Mouse (Mus musculus): ENCODE data around the gene Cox4i2. TPM values are rescaled to one million over a fixed set of nuclear protein-coding genes. Genes with fewer than 3 reads are reported as not detected.

Cox4i2 gene
- polyA plus RNA-seq, 1 experiment from 2014 or later, result 3.4 TPM

DNA sequence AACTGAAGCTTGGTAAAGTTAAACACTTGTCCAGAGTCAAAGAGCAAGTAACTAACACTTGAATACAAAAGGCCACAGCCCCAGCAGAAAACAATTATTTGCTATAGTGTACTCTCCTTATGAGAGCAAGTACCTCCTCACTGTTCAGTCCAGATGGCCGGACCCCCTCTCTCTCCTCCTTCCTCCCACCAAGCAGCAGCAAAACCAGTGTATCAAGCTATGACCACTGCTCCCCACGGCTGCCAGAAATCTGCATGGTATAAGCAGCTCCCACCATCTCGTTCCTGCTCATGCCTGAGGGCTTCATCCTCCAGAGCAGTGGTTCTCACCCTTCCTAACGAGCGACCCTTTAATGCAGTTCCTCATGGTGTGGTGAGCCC is 51.1 kb downstream of the Cox4i2 start:
- Histone ChIP-seq H3K4me2 (peak overlapping the region; percentile 43), H3K36me3 (peaks cover 31% of the 10 kb centered on the region), H3K4me3 (no peak overlapping the region), H3K27me3 (replicated peaks) (no peaks in the 10 kb centered on the region), H3K4me1 (peaks cover 94% of the 10 kb centered on the region), H3K9me3 (replicated peaks) (no peaks in the 10 kb centered on the region), H3K27ac (peak overlapping the region; percentile 84), H3K9ac (peak overlapping the region; percentile 47)
- 55% methylated on average over 5 of the region's 5 CpGs for WGBS (ENCODE audit: insufficient replicate concordance)
- no peak for ATAC-seq

DNA sequence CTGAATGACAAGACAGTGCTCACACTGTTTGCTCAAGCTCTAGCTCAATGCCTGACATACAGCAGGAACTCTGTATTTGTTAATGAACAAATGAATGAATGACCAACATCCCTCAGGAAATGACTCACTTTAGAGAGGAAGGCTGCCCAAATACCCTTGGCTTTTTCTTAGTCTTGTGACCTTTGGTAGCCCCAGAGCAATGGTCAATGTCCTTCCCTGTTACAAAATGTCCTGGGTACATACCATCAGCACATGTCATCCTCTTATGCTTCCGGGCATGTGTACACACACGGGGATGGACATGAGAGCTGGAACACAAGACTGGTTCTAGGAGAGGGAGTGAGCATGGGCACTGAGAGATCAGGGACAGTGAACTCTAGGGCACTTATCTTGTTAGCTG is 52.1 kb downstream of the Cox4i2 start:
- H3K9ac ChIP-seq, result peak overlapping the region; percentile 47; the same call in 1 of the 2 replicates

DNA sequence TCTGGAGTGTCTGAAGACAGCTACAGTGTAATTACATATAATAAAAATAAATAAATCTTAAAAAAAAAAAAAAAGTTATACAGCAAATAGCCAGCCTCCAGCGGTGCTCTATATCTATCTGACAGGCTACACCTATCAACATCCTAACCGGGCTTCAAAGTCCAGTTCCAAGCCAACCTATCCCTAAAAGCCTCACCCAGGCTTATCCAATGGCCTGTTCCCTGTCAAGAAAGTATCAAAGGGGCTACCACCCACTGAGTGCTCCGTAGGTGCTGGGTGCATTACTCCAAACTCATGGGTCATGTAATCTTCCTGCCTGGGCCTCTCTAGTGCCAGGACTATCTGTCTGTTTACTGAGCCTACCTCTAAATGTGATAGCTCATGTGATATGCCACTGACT is 54.2 kb downstream of the Cox4i2 start:
- H3K27me3 ChIP-seq (replicated peaks), result no peaks in the 10 kb centered on the region

More for the DNA sequence above, 52.1 kb downstream of the Cox4i2 start:
- Histone ChIP-seq H3K4me1 (peaks cover 96% of the 10 kb centered on the region), H3K27ac (peak overlapping the region; percentile 84), H3K4me2 (no peak overlapping the region), H3K9me3 (replicated peaks) (no peaks in the 10 kb centered on the region), H3K27me3 (replicated peaks) (no peaks in the 10 kb centered on the region), H3K4me3 (no peak overlapping the region), H3K36me3 (peaks cover 39% of the 10 kb centered on the region)
- WGBS (ENCODE audit: insufficient replicate concordance), result 50% methylated on average over 2 of the region's 2 CpGs
- no peak for ATAC-seq

DNA sequence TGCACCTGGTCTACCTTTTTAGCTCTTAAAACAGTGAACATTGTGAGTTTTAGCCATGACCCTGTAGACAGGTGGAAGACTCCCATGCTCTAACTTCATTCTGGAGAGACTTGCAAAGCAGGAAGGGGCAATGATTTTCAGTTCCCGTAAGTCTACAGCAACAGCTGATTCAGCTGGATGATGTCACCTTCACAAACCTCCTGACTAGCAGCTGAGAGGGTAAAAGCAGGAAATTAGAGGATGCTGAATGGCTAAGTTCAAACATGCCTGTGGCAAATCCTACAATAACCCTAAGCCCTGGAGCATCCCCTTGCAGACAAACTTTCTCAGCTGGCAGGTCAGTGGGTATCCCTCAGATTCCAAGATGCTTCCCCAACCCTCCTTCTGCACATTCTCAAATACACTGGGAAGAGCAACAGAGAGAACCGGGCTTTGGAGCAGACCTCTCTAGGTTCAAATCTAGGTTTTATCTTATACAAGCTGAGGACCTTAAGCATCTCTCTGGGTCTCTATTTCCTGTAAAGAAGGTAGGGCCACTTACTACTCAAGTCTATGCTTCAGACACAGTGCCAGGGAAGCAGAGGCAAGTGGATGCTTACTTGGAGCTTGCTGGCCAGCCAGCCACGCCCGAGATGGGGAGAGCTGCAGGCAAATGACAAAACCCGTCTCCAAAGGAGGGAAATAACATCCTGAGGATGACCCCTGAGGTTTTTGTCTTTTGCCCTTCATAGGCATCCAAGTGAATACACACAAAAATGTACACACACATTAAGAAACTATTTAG is 56.4 kb downstream of the Cox4i2 start:
- peaks cover 97% of the 10 kb centered on the region for H3K4me1 ChIP-seq
- H3K4me2 ChIP-seq, result peak overlapping the region; percentile 64
- peak overlapping the region; percentile 64 for H3K9ac ChIP-seq
- peak overlapping the region; percentile 100 for H3K27ac ChIP-seq
- peaks cover 46% of the 10 kb centered on the region for H3K36me3 ChIP-seq
- no peaks in the 10 kb centered on the region for H3K9me3 ChIP-seq (replicated peaks)
- H3K27me3 ChIP-seq (replicated peaks), result no peaks in the 10 kb centered on the region
- peak overlapping the region; percentile 33 for H3K4me3 ChIP-seq
- no peak for ATAC-seq
- 65% methylated on average over 5 of the region's 5 CpGs for WGBS (ENCODE audit: insufficient replicate concordance)

More for the DNA sequence above, 54.2 kb downstream of the Cox4i2 start:
- peaks cover 42% of the 10 kb centered on the region for H3K36me3 ChIP-seq
- H3K9me3 ChIP-seq (replicated peaks), result no peaks in the 10 kb centered on the region
- H3K9ac ChIP-seq, result 0 out of 2 replicates have a peak overlapping the region, but pooled peaks have one; percentile 46
- ATAC-seq, result peak; percentile 43; the same call in 1 of the 2 replicates
- H3K4me2 ChIP-seq, result peak overlapping the region; percentile 29; the same call in 1 of the 2 replicates
- no peak overlapping the region for H3K4me3 ChIP-seq
- WGBS (ENCODE audit: insufficient replicate concordance), result 64% methylated on average over 3 of the region's 3 CpGs
- H3K4me1 ChIP-seq, result peaks cover 97% of the 10 kb centered on the region
- peak overlapping the region; percentile 75 for H3K27ac ChIP-seq

DNA sequence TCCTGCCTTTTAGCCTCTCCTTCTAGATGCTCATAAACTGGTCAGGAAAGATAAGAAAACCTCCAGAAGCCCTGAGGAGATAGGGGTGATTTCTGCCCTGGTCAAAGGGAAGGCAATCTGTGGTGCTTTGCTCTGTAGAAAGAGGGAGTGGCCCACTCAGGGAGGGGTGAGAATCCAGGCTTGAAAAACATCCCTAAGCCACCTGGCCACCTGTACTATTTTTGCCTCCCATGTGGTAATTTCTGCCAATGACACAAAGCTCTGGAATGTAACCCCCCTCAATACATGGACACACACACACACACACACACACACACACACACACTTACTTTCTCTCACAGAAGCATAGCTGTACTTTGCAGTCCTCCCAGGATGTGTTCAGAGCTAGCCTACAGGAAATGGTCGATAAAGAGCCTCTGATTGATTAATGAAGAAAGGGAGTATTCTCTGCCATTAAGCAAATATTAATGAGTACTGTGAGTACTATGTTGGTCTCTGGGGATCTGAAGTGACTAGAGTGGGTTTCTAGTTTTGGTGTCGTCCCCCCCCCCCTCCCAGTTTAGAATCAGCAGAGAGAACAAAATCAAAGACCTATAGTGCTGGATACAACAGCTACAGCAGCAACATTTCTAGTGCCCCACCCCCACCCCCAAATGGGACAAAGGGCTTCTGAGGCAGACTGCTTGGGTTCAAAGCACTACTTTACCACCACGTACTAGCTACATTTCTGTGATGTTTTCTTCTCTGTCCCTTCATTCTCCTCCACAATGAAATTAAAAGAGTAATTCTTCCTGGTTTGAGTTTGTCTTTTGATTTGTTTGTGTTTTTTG is 57.6 kb downstream of the Cox4i2 start:
- Histone ChIP-seq H3K9me3 (replicated peaks) (no peaks in the 10 kb centered on the region), H3K36me3 (peaks cover 43% of the 10 kb centered on the region), H3K4me3 (peak overlapping the region; percentile 33), H3K4me2 (peak overlapping the region; percentile 64), H3K4me1 (peaks cover 97% of the 10 kb centered on the region), H3K9ac (peak overlapping the region; percentile 64), H3K27ac (peak overlapping the region; percentile 100), H3K27me3 (replicated peaks) (no peaks in the 10 kb centered on the region)
- ATAC-seq, result peak; percentile 85
- WGBS (ENCODE audit: insufficient replicate concordance), result 40% methylated on average over 3 of the region's 3 CpGs

DNA sequence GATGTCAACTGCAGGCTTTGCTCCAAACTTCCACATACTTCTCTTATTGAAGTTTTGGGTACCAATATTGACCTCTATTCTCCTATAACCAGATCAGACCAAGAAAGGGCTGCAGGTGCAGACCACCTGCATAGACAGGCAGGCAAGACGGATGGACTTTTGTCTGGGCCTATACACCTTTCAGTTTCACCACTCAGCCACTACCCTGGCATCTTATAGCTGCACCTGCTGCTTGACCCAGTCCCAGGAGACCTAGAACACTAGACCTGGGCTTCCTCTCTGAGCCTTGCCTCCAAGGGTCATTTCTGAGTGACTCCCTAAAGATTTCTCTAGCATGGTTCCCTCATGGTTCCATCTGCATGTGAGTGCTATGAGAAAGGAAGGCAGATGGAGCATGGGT is 59.3 kb downstream of the Cox4i2 start:
- Histone ChIP-seq H3K4me1 (peaks cover 100% of the 10 kb centered on the region), H3K9ac (peak overlapping the region; percentile 72)
- ATAC-seq, result no peak

DNA sequence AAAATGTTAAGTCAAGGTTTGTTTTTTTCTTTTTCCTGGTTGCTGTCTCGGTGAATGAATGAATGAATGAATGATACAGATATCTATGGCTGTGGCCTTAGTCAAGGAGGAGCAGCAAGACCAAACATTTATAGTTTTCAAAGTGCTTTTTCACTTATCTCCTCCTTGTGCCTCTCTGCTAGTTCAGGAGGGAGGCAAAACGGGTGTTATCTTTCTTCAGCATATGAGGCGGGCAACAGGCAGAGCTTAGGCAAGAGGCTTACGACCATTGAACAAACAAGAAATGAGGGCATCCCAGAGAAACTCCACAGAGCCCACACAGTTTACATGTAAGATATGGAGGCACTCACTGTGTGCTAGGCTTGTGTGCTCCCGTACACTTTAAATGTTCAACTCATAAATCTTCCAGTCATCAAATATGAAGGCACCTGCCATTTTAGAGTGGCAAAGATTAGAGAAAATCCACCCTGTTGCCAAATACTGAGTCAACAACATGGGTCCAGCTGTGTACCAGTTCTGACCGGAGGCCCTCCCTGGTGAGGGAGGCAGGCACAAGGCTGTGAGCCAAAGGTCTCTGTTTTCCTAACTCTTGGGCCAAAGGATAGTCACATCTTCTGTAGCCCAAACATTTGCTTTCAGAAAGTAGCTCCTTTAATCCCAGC is 60.4 kb downstream of the Cox4i2 start:
- peak overlapping the region; percentile 28 for H3K4me3 ChIP-seq
- peaks cover 49% of the 10 kb centered on the region for H3K36me3 ChIP-seq
- no peaks in the 10 kb centered on the region for H3K27me3 ChIP-seq (replicated peaks)
- peak overlapping the region; percentile 73 for H3K9ac ChIP-seq
- ATAC-seq, result peak; percentile 79
- peak overlapping the region; percentile 66 for H3K4me2 ChIP-seq
- peak overlapping the region; percentile 100 for H3K27ac ChIP-seq
- H3K4me1 ChIP-seq, result peaks cover 100% of the 10 kb centered on the region
- 15% methylated on average over 6 of the region's 6 CpGs for WGBS (ENCODE audit: insufficient replicate concordance)
- H3K9me3 ChIP-seq (replicated peaks), result no peaks in the 10 kb centered on the region

More for the DNA sequence above, 59.3 kb downstream of the Cox4i2 start:
- no peaks in the 10 kb centered on the region for H3K9me3 ChIP-seq (replicated peaks)
- H3K27ac ChIP-seq, result peak overlapping the region; percentile 100
- no peak overlapping the region for H3K4me3 ChIP-seq
- H3K4me2 ChIP-seq, result peak overlapping the region; percentile 66
- 90% methylated on average over 1 of the region's 1 CpGs for WGBS (ENCODE audit: insufficient replicate concordance)
- no peaks in the 10 kb centered on the region for H3K27me3 ChIP-seq (replicated peaks)
- peaks cover 43% of the 10 kb centered on the region for H3K36me3 ChIP-seq

Small RNA genes within 50 kb of the gene (microRNA-seq; reads per million reads assigned to microRNA genes)
- not detected for gene Gm23802

Other genes with a start within 250 kb of the Cox4i2 start
- gene Defb26, start 242.5 kb upstream of the Cox4i2 start, polyA plus RNA-seq (2016; fragmentation: Nextera tagmentation; extraction: Ambion mirVana), result not detected in 2 replicates
- gene Defb28, start 235.9 kb upstream of the Cox4i2 start, polyA plus RNA-seq (2016; fragmentation: Nextera tagmentation; extraction: Ambion mirVana), result not detected in 2 replicates
- gene Defb29, start 214.1 kb upstream of the Cox4i2 start, polyA plus RNA-seq (2016; fragmentation: Nextera tagmentation; extraction: Ambion mirVana), result not detected in 2 replicates
- not detected in 2 replicates for gene Gm17416, start 184.8 kb upstream of the Cox4i2 start, polyA plus RNA-seq (2016; fragmentation: Nextera tagmentation; extraction: Ambion mirVana)
- not detected in 2 replicates for gene Defb21, start 181.4 kb upstream of the Cox4i2 start, polyA plus RNA-seq (2016; fragmentation: Nextera tagmentation; extraction: Ambion mirVana)
- not detected in 2 replicates for gene Defb19, start 173.9 kb upstream of the Cox4i2 start, polyA plus RNA-seq (2016; fragmentation: Nextera tagmentation; extraction: Ambion mirVana)
- gene Defb45, start 154.8 kb upstream of the Cox4i2 start, polyA plus RNA-seq (2016; fragmentation: Nextera tagmentation; extraction: Ambion mirVana), result not detected in 2 replicates
- gene Defb36, start 149.8 kb upstream of the Cox4i2 start, polyA plus RNA-seq (2016; fragmentation: Nextera tagmentation; extraction: Ambion mirVana), result not detected in 2 replicates
- 0.56 TPM in 1 of 2 replicates, not detected in the other for gene Defb25, start 131.1 kb upstream of the Cox4i2 start, polyA plus RNA-seq (2016; fragmentation: Nextera tagmentation; extraction: Ambion mirVana)
- gene Rem1, start 127.2 kb upstream of the Cox4i2 start, polyA plus RNA-seq (2016; fragmentation: Nextera tagmentation; extraction: Ambion mirVana), result 1.3 and 1.4 TPM in 2 replicates
- 57.5 and 59.1 TPM in 2 replicates for gene H13, start 84.7 kb upstream of the Cox4i2 start, polyA plus RNA-seq (2016; fragmentation: Nextera tagmentation; extraction: Ambion mirVana)
- gene Mcts2, start 67.1 kb upstream of the Cox4i2 start, polyA plus RNA-seq (2016; fragmentation: Nextera tagmentation; extraction: Ambion mirVana), result 26.4 and 27.2 TPM in 2 replicates
- 28.1 and 30.6 TPM in 2 replicates for gene Id1, start 17.9 kb upstream of the Cox4i2 start, polyA plus RNA-seq (2016; fragmentation: Nextera tagmentation; extraction: Ambion mirVana)
- 127 and 137 TPM in 2 replicates for gene Bcl2l1, start 77.6 kb downstream of the Cox4i2 start, polyA plus RNA-seq (2016; fragmentation: Nextera tagmentation; extraction: Ambion mirVana)
- gene Tpx2, start 93.8 kb downstream of the Cox4i2 start, polyA plus RNA-seq (2016; fragmentation: Nextera tagmentation; extraction: Ambion mirVana), result 88.0 and 89.9 TPM in 2 replicates
- not detected in 2 replicates for gene Mylk2, start 157.2 kb downstream of the Cox4i2 start, polyA plus RNA-seq (2016; fragmentation: Nextera tagmentation; extraction: Ambion mirVana)
- gene Foxs1, start 179.0 kb downstream of the Cox4i2 start, polyA plus RNA-seq (2016; fragmentation: Nextera tagmentation; extraction: Ambion mirVana), result 0.13 TPM in 1 of 2 replicates, not detected in the other
- gene Dusp15, start 197.5 kb downstream of the Cox4i2 start, polyA plus RNA-seq (2016; fragmentation: Nextera tagmentation; extraction: Ambion mirVana), result not detected in 2 replicates
- 0.14 and 0.15 TPM in 2 replicates for gene Ttll9, start 208.3 kb downstream of the Cox4i2 start, polyA plus RNA-seq (2016; fragmentation: Nextera tagmentation; extraction: Ambion mirVana)